Mouse (Mus musculus): ENCODE data around the gene Cbx4. TPM values are rescaled to one million over a fixed set of nuclear protein-coding genes. Genes with fewer than 3 reads are reported as not detected.

Cbx4 gene
- polyA plus RNA-seq, 1 experiment from 2014 or later = 9.7 TPM

- Histone ChIP-seq H3K4me3 (ENCODE audit: low read depth, low read length) (peak overlapping the region; percentile 93; the same call in 1 of the 2 replicates), H3K4me1 (ENCODE audit: insufficient read depth, low read depth, low read length) (peaks cover 49% of the 10 kb centered on the region), H3K9ac (replicated peaks; ENCODE audit: low read depth) (peak overlapping the region; percentile 16; the same call in 1 of the 2 replicates), H3K27ac (ENCODE audit: low read length) (0 out of 2 replicates have a peak overlapping the region, but pooled peaks have one; percentile 38), H3K9me3 (ENCODE audit: low read length) (no peaks in the 10 kb centered on the region), H3K27me3 (replicated peaks; ENCODE audit: insufficient read depth, low read length) (no peaks in the 10 kb centered on the region), H3K36me3 (ENCODE audit: insufficient read depth, low read length) (peaks cover 13% of the 10 kb centered on the region; the same call in 1 of the 2 replicates), H3K4me2 (replicated peaks; ENCODE audit: low read depth, low read length) (peak overlapping the region; percentile 79)
- ATAC-seq = no peak
- TF ChIP-seq CTCF (IDR thresholded peaks at IDR 0.05) (no peak), EP300 (IDR thresholded peaks at IDR 0.05) (no peak)
- DNase-seq (ENCODE audit: low spot score) = peak; percentile 30
- 35% methylated on average over 20 of the region's 20 CpGs for WGBS
Measured at GRCm38 (mm10) chr11:119082638-119083599, 3.1 kb downstream of the Cbx4 start.

GRCm38 (mm10) chr11:119081839-119082637 lies 4.0 kb downstream of the Cbx4 start:
- no peak overlapping the region for H3K4me2 ChIP-seq (replicated peaks; ENCODE audit: low read depth, low read length)
- H3K4me1 ChIP-seq (ENCODE audit: insufficient read depth, low read depth, low read length) = peaks cover 41% of the 10 kb centered on the region
- H3K27me3 ChIP-seq (replicated peaks; ENCODE audit: insufficient read depth, low read length) = no peaks in the 10 kb centered on the region
- ATAC-seq (no peak), DNase-seq (ENCODE audit: low spot score) (peak; percentile 31)
- WGBS = 48% methylated on average over 21 of the region's 21 CpGs
- H3K36me3 ChIP-seq (ENCODE audit: insufficient read depth, low read length) = peaks cover 13% of the 10 kb centered on the region; the same call in 1 of the 2 replicates
- no peaks in the 10 kb centered on the region for H3K9me3 ChIP-seq (ENCODE audit: low read length)
- no peak overlapping the region for H3K4me3 ChIP-seq (ENCODE audit: low read depth, low read length)
- H3K27ac ChIP-seq (ENCODE audit: low read length) = no peak overlapping the region
- H3K9ac ChIP-seq (replicated peaks; ENCODE audit: low read depth) = no peak overlapping the region
- TF ChIP-seq CTCF (IDR thresholded peaks at IDR 0.05) = peak; percentile 79
- no peak for TF ChIP-seq EP300 (IDR thresholded peaks at IDR 0.05)

- no peak overlapping the region for H3K27ac ChIP-seq (ENCODE audit: low read length)
- TF ChIP-seq CTCF (IDR thresholded peaks at IDR 0.05) (no peak), EP300 (IDR thresholded peaks at IDR 0.05) (no peak)
- peaks cover 13% of the 10 kb centered on the region; the same call in 1 of the 2 replicates for H3K36me3 ChIP-seq (ENCODE audit: insufficient read depth, low read length)
- H3K27me3 ChIP-seq (replicated peaks; ENCODE audit: insufficient read depth, low read length) = no peaks in the 10 kb centered on the region
- H3K4me2 ChIP-seq (replicated peaks; ENCODE audit: low read depth, low read length) = no peak overlapping the region
- H3K4me1 ChIP-seq (ENCODE audit: insufficient read depth, low read depth, low read length) = peaks cover 37% of the 10 kb centered on the region
- no peaks in the 10 kb centered on the region for H3K9me3 ChIP-seq (ENCODE audit: low read length)
- H3K4me3 ChIP-seq (ENCODE audit: low read depth, low read length) = no peak overlapping the region
- WGBS = 71% methylated on average over 43 of the region's 47 CpGs
- H3K9ac ChIP-seq (replicated peaks; ENCODE audit: low read depth) = no peak overlapping the region
- DNase-seq (ENCODE audit: low spot score) (no peak), ATAC-seq (no peak)
Measured at GRCm38 (mm10) chr11:119081148-119081838, 4.7 kb downstream of the Cbx4 start.

- TF ChIP-seq EP300 (IDR thresholded peaks at IDR 0.05) = no peak
- TF ChIP-seq CTCF (IDR thresholded peaks at IDR 0.05) = no peak
- no peak overlapping the region for H3K9ac ChIP-seq (replicated peaks; ENCODE audit: low read depth)
- H3K27ac ChIP-seq (ENCODE audit: low read length) = no peak overlapping the region
- ATAC-seq (no peak), DNase-seq (ENCODE audit: low spot score) (no peak)
- peaks cover 13% of the 10 kb centered on the region; the same call in 1 of the 2 replicates for H3K36me3 ChIP-seq (ENCODE audit: insufficient read depth, low read length)
- no peaks in the 10 kb centered on the region for H3K27me3 ChIP-seq (replicated peaks; ENCODE audit: insufficient read depth, low read length)
- H3K4me1 ChIP-seq (ENCODE audit: insufficient read depth, low read depth, low read length) = peaks cover 37% of the 10 kb centered on the region
- WGBS = 68% methylated on average over 33 of the region's 33 CpGs
- H3K4me2 ChIP-seq (replicated peaks; ENCODE audit: low read depth, low read length) = no peak overlapping the region
- H3K4me3 ChIP-seq (ENCODE audit: low read depth, low read length) = no peak overlapping the region
- no peaks in the 10 kb centered on the region for H3K9me3 ChIP-seq (ENCODE audit: low read length)
Measured at GRCm38 (mm10) chr11:119080461-119081147, 5.4 kb downstream of the Cbx4 start.

- Histone ChIP-seq H3K27ac (ENCODE audit: low read length) (peak overlapping the region; percentile 51; the same call in 1 of the 2 replicates), H3K4me3 (ENCODE audit: low read depth, low read length) (no peak overlapping the region), H3K36me3 (ENCODE audit: insufficient read depth, low read length) (peaks cover 13% of the 10 kb centered on the region; the same call in 1 of the 2 replicates), H3K9me3 (ENCODE audit: low read length) (no peaks in the 10 kb centered on the region), H3K4me1 (ENCODE audit: insufficient read depth, low read depth, low read length) (peaks cover 37% of the 10 kb centered on the region), H3K4me2 (replicated peaks; ENCODE audit: low read depth, low read length) (peak overlapping the region; percentile 33), H3K27me3 (replicated peaks; ENCODE audit: insufficient read depth, low read length) (no peaks in the 10 kb centered on the region), H3K9ac (replicated peaks; ENCODE audit: low read depth) (no peak overlapping the region)
- ATAC-seq (no peak), DNase-seq (ENCODE audit: low spot score) (no peak)
- WGBS = 50% methylated on average over 7 of the region's 7 CpGs
- no peak for TF ChIP-seq CTCF (IDR thresholded peaks at IDR 0.05)
- no peak for TF ChIP-seq EP300 (IDR thresholded peaks at IDR 0.05)
Measured at GRCm38 (mm10) chr11:119079445-119079837, 6.6 kb downstream of the Cbx4 start.

Data from lung, postnatal 0 days (tissue).